Mouse (Mus musculus) neural tube, embryonic 15.5 days (tissue): ENCODE results near the gene Rabgap1l. TPM values are rescaled to one million over a fixed set of nuclear protein-coding genes. Genes with fewer than 3 reads are reported as not detected.

Source experiments
- ATAC-seq: fragments of 200-750 bp; cut with Nextera tagmentation; 2 replicates; pipeline ENCODE4 v1.8.0; 2017; ENCODE audit warnings: mild to moderate bottlenecking, moderate TSS enrichment, moderate library complexity; ENCODE audit not compliant: low FRiP score
- H3K27ac ChIP-seq: fragments of 300-500 bp; sonication (generic); replicated peaks from 2 replicates; pipeline ENCODE4 v1.5.1; 2015; ENCODE audit warnings: mild to moderate bottlenecking, inconsistent platforms
- H3K27me3 ChIP-seq: fragments of 300-500 bp; sonication (generic); replicated peaks from 2 replicates; pipeline ENCODE4 v1.6.1; 2015; ENCODE audit warnings: inconsistent platforms
- H3K36me3 ChIP-seq: fragments of 300-500 bp; sonication (generic); 2 replicates; pipeline ENCODE4 v1.6.1; 2015; ENCODE audit warnings: inconsistent platforms
- H3K4me1 ChIP-seq: fragments of 300-500 bp; sonication (generic); 2 replicates; pipeline ENCODE4 v1.6.1; 2015; ENCODE audit warnings: inconsistent platforms
- H3K4me2 ChIP-seq: fragments of 300-500 bp; sonication (generic); 2 replicates; pipeline ENCODE4 v1.6.1; 2015; ENCODE audit warnings: inconsistent platforms, mild to moderate bottlenecking, moderate library complexity
- H3K4me3 ChIP-seq: fragments of 300-500 bp; sonication (generic); replicated peaks from 2 replicates; pipeline ENCODE4 v1.5.1; 2015; ENCODE audit warnings: mild to moderate bottlenecking, inconsistent platforms
- H3K9ac ChIP-seq: fragments of 300-500 bp; sonication (generic); replicated peaks from 2 replicates; pipeline ENCODE4 v1.6.1; 2015; ENCODE audit warnings: mild to moderate bottlenecking, inconsistent platforms
- H3K9me3 ChIP-seq: fragments of 300-500 bp; sonication (generic); replicated peaks from 2 replicates; pipeline ENCODE4 v1.6.1; 2016; ENCODE audit warnings: inconsistent platforms
- WGBS: fragments of 180-500 bp; shearing (Covaris S2); methylation state at CpG from one replicate; pipeline ENCODE4 v1.1.7; 2015; ENCODE audit warnings: mixed read lengths; 5-methylcytosine and 5-hydroxymethylcytosine counted together
- polyA plus RNA-seq: library from polyadenylated mRNA; unstranded; fragments of >200 nt; fragmentation: Nextera tagmentation; extraction: Ambion mirVana; gene quantifications from 2 replicates; pipeline ENCODE4 v1.2.1, GENCODE M21; 2015

Gene Rabgap1l
- polyA plus RNA-seq, result 31.3 and 32.4 TPM in 2 replicates

- H3K9ac ChIP-seq, result peak within 1 kb of the TSS; percentile 83
- WGBS, result under 1% methylated on average over 64 of the region's 67 CpGs
- H3K36me3 ChIP-seq, result no peaks in the 10 kb centered on the region
- H3K27me3 ChIP-seq, result no peaks in the 10 kb centered on the region
- no peaks in the 10 kb centered on the region for H3K9me3 ChIP-seq
- peaks cover 12% of the 10 kb centered on the region for H3K4me1 ChIP-seq
- H3K4me3 ChIP-seq, result peak within 1 kb of the TSS; percentile 92
- peak; percentile 96 for ATAC-seq
- peak within 1 kb of the TSS; percentile 41; the same call in 1 of the 2 replicates for H3K27ac ChIP-seq
- H3K4me2 ChIP-seq, result peak within 1 kb of the TSS; percentile 98
Observed at GRCm38 (mm10) chr1:160792686-160793355, at the start of gene Rabgap1l. Gene Rabgap1l (minus strand): TSS chr1:160793211.

GRCm38 (mm10) chr1:160842567-160842966 is 49.6 kb upstream of the Rabgap1l start:
- H3K27ac ChIP-seq, result no peak overlapping the region
- 83% methylated on average over 10 of the region's 10 CpGs for WGBS
- no peak overlapping the region for H3K4me2 ChIP-seq
- H3K4me3 ChIP-seq, result no peak overlapping the region
- no peak overlapping the region for H3K9ac ChIP-seq
- no peaks in the 10 kb centered on the region for H3K4me1 ChIP-seq
- no peaks in the 10 kb centered on the region for H3K27me3 ChIP-seq
- no peak for ATAC-seq
- H3K36me3 ChIP-seq, result no peaks in the 10 kb centered on the region
- H3K9me3 ChIP-seq, result no peaks in the 10 kb centered on the region

GRCm38 (mm10) chr1:160840618-160841017 is 47.6 kb upstream of the Rabgap1l start:
- no peaks in the 10 kb centered on the region for H3K4me1 ChIP-seq
- no peaks in the 10 kb centered on the region for H3K27me3 ChIP-seq
- no peak for ATAC-seq
- no peaks in the 10 kb centered on the region for H3K36me3 ChIP-seq
- no peak overlapping the region for H3K9ac ChIP-seq
- no peak overlapping the region for H3K27ac ChIP-seq
- no peak overlapping the region for H3K4me2 ChIP-seq
- H3K4me3 ChIP-seq, result no peak overlapping the region
- no peaks in the 10 kb centered on the region for H3K9me3 ChIP-seq
- 80% methylated on average over 5 of the region's 5 CpGs for WGBS

GRCm38 (mm10) chr1:160839095-160839494 is 46.1 kb upstream of the Rabgap1l start:
- 85% methylated on average over 4 of the region's 4 CpGs for WGBS

GRCm38 (mm10) chr1:160834446-160834845 is 41.4 kb upstream of the Rabgap1l start:
- no peak for ATAC-seq
- Histone ChIP-seq H3K4me3 (no peak overlapping the region), H3K9ac (no peak overlapping the region), H3K36me3 (no peaks in the 10 kb centered on the region), H3K9me3 (no peaks in the 10 kb centered on the region), H3K4me1 (no peaks in the 10 kb centered on the region), H3K4me2 (no peak overlapping the region), H3K27me3 (no peaks in the 10 kb centered on the region), H3K27ac (no peak overlapping the region)
- 73% methylated on average over 1 of the region's 1 CpGs for WGBS

More at GRCm38 (mm10) chr1:160839095-160839494, 46.1 kb upstream of the Rabgap1l start:
- H3K27ac ChIP-seq, result no peak overlapping the region
- no peaks in the 10 kb centered on the region for H3K36me3 ChIP-seq
- H3K27me3 ChIP-seq, result no peaks in the 10 kb centered on the region
- no peaks in the 10 kb centered on the region for H3K4me1 ChIP-seq
- H3K9me3 ChIP-seq, result no peaks in the 10 kb centered on the region
- H3K4me3 ChIP-seq, result no peak overlapping the region
- H3K4me2 ChIP-seq, result no peak overlapping the region
- H3K9ac ChIP-seq, result no peak overlapping the region
- ATAC-seq, result no peak

GRCm38 (mm10) chr1:160832267-160833021 is 39.4 kb upstream of the Rabgap1l start:
- Histone ChIP-seq H3K4me3 (no peak overlapping the region), H3K4me1 (no peaks in the 10 kb centered on the region), H3K9me3 (no peaks in the 10 kb centered on the region), H3K4me2 (no peak overlapping the region), H3K27ac (no peak overlapping the region), H3K36me3 (no peaks in the 10 kb centered on the region), H3K9ac (no peak overlapping the region), H3K27me3 (no peaks in the 10 kb centered on the region)
- 88% methylated on average over 9 of the region's 9 CpGs for WGBS
- ATAC-seq, result no peak

GRCm38 (mm10) chr1:160830608-160831498 is 37.8 kb upstream of the Rabgap1l start:
- 91% methylated on average over 8 of the region's 8 CpGs for WGBS
- no peaks in the 10 kb centered on the region for H3K36me3 ChIP-seq
- H3K9me3 ChIP-seq, result no peaks in the 10 kb centered on the region
- no peak overlapping the region for H3K4me3 ChIP-seq
- no peaks in the 10 kb centered on the region for H3K4me1 ChIP-seq
- H3K27me3 ChIP-seq, result no peaks in the 10 kb centered on the region
- H3K9ac ChIP-seq, result no peak overlapping the region
- no peak overlapping the region for H3K27ac ChIP-seq
- no peak overlapping the region for H3K4me2 ChIP-seq
- ATAC-seq, result no peak

GRCm38 (mm10) chr1:160825441-160825856 is 32.4 kb upstream of the Rabgap1l start:
- no peak for ATAC-seq
- H3K9ac ChIP-seq, result no peak overlapping the region
- 83% methylated on average over 3 of the region's 3 CpGs for WGBS

GRCm38 (mm10) chr1:160823638-160824037 is 30.6 kb upstream of the Rabgap1l start:
- WGBS, result 97% methylated on average over 3 of the region's 3 CpGs
- H3K27me3 ChIP-seq, result no peaks in the 10 kb centered on the region
- no peak overlapping the region for H3K4me2 ChIP-seq
- no peaks in the 10 kb centered on the region for H3K4me1 ChIP-seq
- H3K36me3 ChIP-seq, result no peaks in the 10 kb centered on the region
- no peak overlapping the region for H3K27ac ChIP-seq
- ATAC-seq, result no peak
- H3K4me3 ChIP-seq, result no peak overlapping the region
- no peaks in the 10 kb centered on the region for H3K9me3 ChIP-seq
- H3K9ac ChIP-seq, result no peak overlapping the region

More at GRCm38 (mm10) chr1:160825441-160825856, 32.4 kb upstream of the Rabgap1l start:
- H3K4me3 ChIP-seq, result no peak overlapping the region
- no peak overlapping the region for H3K27ac ChIP-seq
- no peaks in the 10 kb centered on the region for H3K36me3 ChIP-seq
- no peaks in the 10 kb centered on the region for H3K27me3 ChIP-seq
- no peaks in the 10 kb centered on the region for H3K4me1 ChIP-seq
- no peak overlapping the region for H3K4me2 ChIP-seq
- no peaks in the 10 kb centered on the region for H3K9me3 ChIP-seq

GRCm38 (mm10) chr1:160814198-160814597 is 21.2 kb upstream of the Rabgap1l start:
- H3K4me3 ChIP-seq, result no peak overlapping the region
- 96% methylated on average over 5 of the region's 5 CpGs for WGBS
- H3K27ac ChIP-seq, result no peak overlapping the region
- H3K36me3 ChIP-seq, result no peaks in the 10 kb centered on the region
- H3K4me1 ChIP-seq, result no peaks in the 10 kb centered on the region
- no peak overlapping the region for H3K9ac ChIP-seq
- no peak overlapping the region for H3K4me2 ChIP-seq
- no peak for ATAC-seq
- no peaks in the 10 kb centered on the region for H3K27me3 ChIP-seq
- no peaks in the 10 kb centered on the region for H3K9me3 ChIP-seq

GRCm38 (mm10) chr1:160812428-160812827 is 19.4 kb upstream of the Rabgap1l start:
- H3K27ac ChIP-seq, result no peak overlapping the region
- H3K4me2 ChIP-seq, result no peak overlapping the region
- H3K9ac ChIP-seq, result no peak overlapping the region
- no peak for ATAC-seq
- no peak overlapping the region for H3K4me3 ChIP-seq
- no peaks in the 10 kb centered on the region for H3K36me3 ChIP-seq
- no peaks in the 10 kb centered on the region for H3K27me3 ChIP-seq
- no peaks in the 10 kb centered on the region for H3K9me3 ChIP-seq
- no peaks in the 10 kb centered on the region for H3K4me1 ChIP-seq
